7 mouse cellular contexts compared by ENCODE assay signal in the genomic region with DNA sequence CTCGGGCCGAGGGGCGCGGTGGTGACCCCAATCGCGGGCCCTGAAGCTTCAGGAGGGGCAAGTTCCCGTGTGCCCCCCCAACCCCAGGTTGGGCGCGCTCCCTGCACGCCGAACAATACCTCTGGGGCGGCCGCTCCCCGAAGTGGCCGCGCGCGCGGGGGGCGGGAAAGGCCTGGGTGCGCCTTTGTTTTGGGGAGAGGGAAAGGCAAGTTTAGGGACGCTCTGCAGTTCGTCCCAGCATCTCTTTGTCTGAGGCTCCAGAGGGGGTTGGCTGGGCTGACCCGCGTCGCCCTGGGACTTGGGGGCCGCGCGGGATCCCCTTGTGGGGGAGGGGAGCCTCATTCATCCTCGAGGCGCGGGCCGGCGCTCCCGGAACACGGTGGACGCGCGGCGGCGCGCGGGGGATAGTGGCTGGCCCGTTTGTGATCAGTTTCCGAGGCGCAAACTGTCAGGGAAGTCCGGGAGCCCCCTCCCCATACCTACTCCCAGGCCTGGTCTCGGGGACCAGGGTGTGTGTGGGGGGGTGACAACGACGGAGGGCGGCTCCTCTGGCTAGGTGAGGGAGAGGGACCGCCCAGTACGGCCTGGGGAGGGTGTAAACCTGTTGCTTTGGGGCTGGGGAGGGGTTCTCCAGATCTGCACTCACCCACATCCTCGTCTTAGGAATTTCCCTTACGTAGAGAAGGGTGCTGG. TPM values are rescaled to one million over a fixed set of nuclear protein-coding genes. Genes with fewer than 3 reads are reported as not detected.
DNase-seq lines count a peak whose midpoint lies in the region; ATAC-seq and TF ChIP-seq lines count a peak whose summit lies in the region.

No protein-coding gene starts in this region.

- H3K36me3 ChIP-seq in hindbrain, postnatal 0 days (ENCODE audit: insufficient read depth, low read length), result no peaks in the 10 kb centered on the region
- no peaks in the 10 kb centered on the region for H3K36me3 ChIP-seq in limb, embryonic 10.5 days
- no peaks in the 10 kb centered on the region for H3K36me3 ChIP-seq in midbrain, embryonic 12.5 days

- TF ChIP-seq CTCF in hindbrain, postnatal 0 days (IDR thresholded peaks at IDR 0.05; ENCODE audit: low read depth), result no peak

- DNase-seq in T-cell, adult 2 months (ENCODE audit: low spot score), result peak; percentile 50
- peak; percentile 61 to 65 for DNase-seq in cerebellum, postnatal 10 days
- DNase-seq in gastrocnemius, adult 8-10 months (ENCODE audit: low spot score in 2 of 2), result peak; percentile 2 to 7
- DNase-seq in hindbrain, postnatal 0 days (ENCODE audit: low spot score), result peak; percentile 50
- DNase-seq in limb, embryonic 10.5 days (ENCODE audit: low spot score), result peak; percentile 62
- peak; percentile 29 to 36 for DNase-seq in spleen, adult 18-20 months

- peak overlapping the region; percentile 65 for H3K4me3 ChIP-seq in hindbrain, postnatal 0 days (ENCODE audit: low read length)
- H3K4me3 ChIP-seq in limb, embryonic 10.5 days, result peak overlapping the region; percentile 67
- H3K4me3 ChIP-seq in midbrain, embryonic 12.5 days, result peak overlapping the region; percentile 65

- ATAC-seq in hindbrain, postnatal 0 days, result peak; percentile 9; the same call in 1 of the 2 replicates
- peak; percentile 25 for ATAC-seq in midbrain, embryonic 12.5 days (ENCODE audit: low FRiP score, low read depth)

- no peaks in the 10 kb centered on the region for H3K4me1 ChIP-seq in hindbrain, postnatal 0 days (ENCODE audit: insufficient read depth, low read length)
- 0 out of 2 replicates have a peak, but pooled peaks cover 4% of the 10 kb centered on the region for H3K4me1 ChIP-seq in limb, embryonic 10.5 days
- 0 out of 2 replicates have a peak, but pooled peaks cover 7% of the 10 kb centered on the region for H3K4me1 ChIP-seq in midbrain, embryonic 12.5 days

- H3K4me2 ChIP-seq in hindbrain, postnatal 0 days (ENCODE audit: low read depth, low read length), result peak overlapping the region; percentile 60
- H3K4me2 ChIP-seq in midbrain, embryonic 12.5 days (replicated peaks), result peak overlapping the region; percentile 56

- H3K27me3 ChIP-seq in hindbrain, postnatal 0 days (ENCODE audit: insufficient read depth, low read length), result no peaks in the 10 kb centered on the region
- no peaks in the 10 kb centered on the region for H3K27me3 ChIP-seq in limb, embryonic 10.5 days (ENCODE audit: low read depth, poor library complexity, severe bottlenecking)
- H3K27me3 ChIP-seq in midbrain, embryonic 12.5 days, result no peaks in the 10 kb centered on the region

- 32% methylated on average over 46 of the region's 55 CpGs for whole genome bisulfite sequencing in hindbrain, postnatal 0 days
- WGBS in limb, embryonic 10.5 days, result 5% methylated on average over 48 of the region's 55 CpGs
- WGBS in midbrain, embryonic 12.5 days, result 17% methylated on average over 51 of the region's 55 CpGs

- peak overlapping the region; percentile 76 for H3K9ac ChIP-seq in hindbrain, postnatal 0 days (replicated peaks; ENCODE audit: low read length)
- H3K9ac ChIP-seq in midbrain, embryonic 12.5 days (replicated peaks), result peak overlapping the region; percentile 75

- H3K9me3 ChIP-seq in hindbrain, postnatal 0 days (ENCODE audit: low read length), result no peaks in the 10 kb centered on the region
- no peaks in the 10 kb centered on the region for H3K9me3 ChIP-seq in limb, embryonic 10.5 days (replicated peaks)
- no peaks in the 10 kb centered on the region for H3K9me3 ChIP-seq in midbrain, embryonic 12.5 days

- H3K27ac ChIP-seq in hindbrain, postnatal 0 days, result peak overlapping the region; percentile 90
- H3K27ac ChIP-seq in limb, embryonic 10.5 days, result peak overlapping the region; percentile 96
- peak overlapping the region; percentile 94 for H3K27ac ChIP-seq in midbrain, embryonic 12.5 days (replicated peaks)

RNA-seq across cellular contexts. Expression of gene Tbl1x, which starts 0.6 kb away (rescaled TPM):
- 10 to 100 TPM in 2 of 4 experiments, 1 to 10 TPM in 2; 8.2 to 11.6 (median 10.1) TPM for total RNA-seq in gastrocnemius, adult 8-10 months (2022)
- total RNA-seq in hindbrain, postnatal 0 days (2014; rRNA removed), result 42.7 and 46.7 TPM in 2 replicates
- polyA plus RNA-seq in hindbrain, postnatal 0 days (2015; fragmentation: Nextera tagmentation; extraction: Ambion mirVana), result 32.6 and 33.4 TPM in 2 replicates
- 74.6 and 82.3 TPM in 2 replicates for polyA plus RNA-seq in limb, embryonic 10.5 days (2016; fragmentation: Nextera tagmentation; extraction: Ambion mirVana)
- 64.5 and 64.6 TPM in 2 replicates for polyA plus RNA-seq in midbrain, embryonic 12.5 days (2016; fragmentation: Nextera tagmentation; extraction: Ambion mirVana)

Comparison
In these comparisons a context has a peak if more than half of its experiments do, and no peak if none do; other contexts are left out.
1. Peak in every context shown above with its lines: DNase-seq, ATAC-seq, H3K4me3 ChIP-seq and H3K27ac ChIP-seq.
2. DNase-seq: peak in every context shown above with its lines; median percentile 63 in cerebellum, postnatal 10 days; 62 in limb, embryonic 10.5 days; 50 in T-cell, adult 2 months; 50 in hindbrain, postnatal 0 days; 32 in spleen, adult 18-20 months; 4 in gastrocnemius, adult 8-10 months.